Mouse (Mus musculus) hindbrain, embryonic 16.5 days (tissue): ENCODE data around the gene Zdhhc17. TPM values are rescaled to one million over a fixed set of nuclear protein-coding genes. Genes with fewer than 3 reads are reported as not detected.

Experiments
- ATAC-seq: fragments of 200-750 bp; cut with Nextera tagmentation; 2 replicates; pipeline ENCODE4 v1.8.0; 2017; ENCODE audit warnings: moderate TSS enrichment, moderate library complexity
- H3K27ac ChIP-seq: fragments of 300-500 bp; sonication (generic); 2 replicates; pipeline ENCODE4 v1.5.1; 2014; ENCODE audit warnings: low read depth, mild to moderate bottlenecking, control low read depth, low read length, moderate library complexity
- H3K27me3 ChIP-seq: fragments of 300-500 bp; sonication (generic); replicated peaks from 2 replicates; pipeline ENCODE4 v1.6.1; 2014; ENCODE audit warnings: low read length; ENCODE audit not compliant: control insufficient read depth, insufficient read depth
- H3K36me3 ChIP-seq: fragments of 300-500 bp; sonication (generic); 2 replicates; pipeline ENCODE4 v1.6.1; 2014; ENCODE audit warnings: mild to moderate bottlenecking, low read length, moderate library complexity, mixed read lengths; ENCODE audit not compliant: control insufficient read depth, insufficient read depth
- H3K4me1 ChIP-seq: fragments of 300-500 bp; sonication (generic); 2 replicates; pipeline ENCODE4 v1.6.1; 2014; ENCODE audit warnings: low read depth, low read length; ENCODE audit not compliant: control insufficient read depth, insufficient read depth
- H3K4me2 ChIP-seq: fragments of 300-500 bp; sonication (generic); 2 replicates; pipeline ENCODE4 v1.6.1; 2014; ENCODE audit warnings: mild to moderate bottlenecking, low read length, control low read depth, moderate library complexity
- H3K4me3 ChIP-seq: fragments of 300-500 bp; sonication (generic); 2 replicates; pipeline ENCODE4 v1.5.1; 2014; ENCODE audit warnings: mild to moderate bottlenecking, low read length, control low read depth, moderate library complexity
- H3K9ac ChIP-seq: fragments of 300-500 bp; sonication (generic); 2 replicates; pipeline ENCODE4 v1.6.1; 2014; ENCODE audit warnings: low read depth, mild to moderate bottlenecking, control low read depth, low read length, moderate library complexity
- H3K9me3 ChIP-seq: fragments of 300-500 bp; sonication (generic); 2 replicates; pipeline ENCODE4 v1.6.1; 2014; ENCODE audit warnings: mild to moderate bottlenecking, low read length, moderate library complexity; ENCODE audit not compliant: control insufficient read depth
- WGBS: fragments of 180-500 bp; shearing (Covaris S2); extraction: QIAGEN DNeasy Blood & Tissue Kit; methylation state at CpG from one replicate; pipeline ENCODE4 v1.1.7; 2014; 5-methylcytosine and 5-hydroxymethylcytosine counted together
- polyA plus RNA-seq: library from polyadenylated mRNA; unstranded; fragments of >200 nt; fragmentation: Nextera tagmentation; extraction: Ambion mirVana; gene quantifications from 2 replicates; pipeline ENCODE4 v1.2.1, GENCODE M21; 2015

Gene Zdhhc17
- polyA plus RNA-seq, 1 experiment from 2014 or later, result 51.2 TPM

DNA sequence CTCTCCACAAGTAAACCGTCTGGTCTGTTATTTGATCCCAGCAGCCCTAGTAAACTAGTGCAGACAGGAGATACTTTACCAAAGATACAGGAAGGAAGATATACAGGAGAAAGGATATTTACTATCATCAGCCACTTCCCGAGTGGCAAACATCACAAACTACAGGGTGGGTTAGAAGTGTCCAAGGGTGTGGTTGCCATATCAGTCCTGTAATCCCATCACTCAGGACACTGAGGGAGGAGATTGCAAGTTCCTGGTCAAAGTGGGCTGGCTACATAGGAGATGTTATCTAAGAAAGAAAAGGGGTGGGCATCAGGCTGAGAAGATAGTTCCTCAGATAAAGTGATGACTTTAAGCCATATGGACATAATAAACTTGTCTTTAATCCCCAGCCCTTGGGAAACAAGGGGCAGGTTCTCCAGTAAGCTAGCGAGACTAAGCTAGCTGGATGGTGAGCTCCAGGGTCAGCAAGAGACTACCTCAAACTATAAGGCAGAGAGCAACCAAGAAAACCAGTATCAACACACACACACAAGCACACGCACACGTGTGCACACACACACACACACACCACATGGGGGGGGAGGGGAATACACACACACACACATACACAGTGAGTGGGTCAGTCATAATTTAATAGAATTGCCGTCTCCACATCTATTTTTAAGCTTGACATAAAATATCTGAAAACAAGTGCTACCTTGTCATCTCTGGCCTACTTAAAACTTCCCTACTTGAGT is 18.5 kb downstream of the Zdhhc17 start:
- Histone ChIP-seq H3K36me3 (no peaks in the 10 kb centered on the region), H3K9ac (no peak overlapping the region), H3K4me2 (no peak overlapping the region), H3K4me3 (no peak overlapping the region), H3K9me3 (no peaks in the 10 kb centered on the region), H3K27me3 (no peaks in the 10 kb centered on the region), H3K27ac (no peak overlapping the region), H3K4me1 (peaks cover 14% of the 10 kb centered on the region)
- 84% methylated on average over 6 of the region's 6 CpGs for WGBS
- ATAC-seq, result peak; percentile 35; the same call in 1 of the 2 replicates

DNA sequence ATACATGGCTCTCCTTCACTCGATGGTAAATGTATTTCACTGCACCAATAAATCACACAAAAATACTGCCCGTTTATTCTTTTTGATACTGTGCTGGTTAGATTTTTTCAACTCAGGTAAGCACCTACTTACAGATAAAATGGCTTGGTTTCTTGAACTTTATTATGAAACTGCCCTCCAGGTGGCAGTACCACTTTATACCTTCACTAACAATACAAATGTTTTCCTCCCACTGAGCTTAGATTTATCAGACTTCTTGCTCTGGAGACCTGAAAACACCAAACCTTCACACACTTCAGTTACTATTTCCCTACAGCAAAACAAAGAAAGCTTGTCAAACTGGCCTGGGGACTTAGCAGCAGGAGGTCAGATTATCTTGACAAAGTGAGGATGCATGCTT is 20.2 kb downstream of the Zdhhc17 start:
- no peaks in the 10 kb centered on the region for H3K27me3 ChIP-seq
- H3K4me1 ChIP-seq, result peaks cover 14% of the 10 kb centered on the region
- no peak overlapping the region for H3K4me3 ChIP-seq
- no peak overlapping the region for H3K27ac ChIP-seq
- WGBS, result 83% methylated on average over 2 of the region's 2 CpGs
- H3K9ac ChIP-seq, result no peak overlapping the region
- no peak overlapping the region for H3K4me2 ChIP-seq
- no peaks in the 10 kb centered on the region for H3K36me3 ChIP-seq
- H3K9me3 ChIP-seq, result no peaks in the 10 kb centered on the region
- no peak for ATAC-seq

DNA sequence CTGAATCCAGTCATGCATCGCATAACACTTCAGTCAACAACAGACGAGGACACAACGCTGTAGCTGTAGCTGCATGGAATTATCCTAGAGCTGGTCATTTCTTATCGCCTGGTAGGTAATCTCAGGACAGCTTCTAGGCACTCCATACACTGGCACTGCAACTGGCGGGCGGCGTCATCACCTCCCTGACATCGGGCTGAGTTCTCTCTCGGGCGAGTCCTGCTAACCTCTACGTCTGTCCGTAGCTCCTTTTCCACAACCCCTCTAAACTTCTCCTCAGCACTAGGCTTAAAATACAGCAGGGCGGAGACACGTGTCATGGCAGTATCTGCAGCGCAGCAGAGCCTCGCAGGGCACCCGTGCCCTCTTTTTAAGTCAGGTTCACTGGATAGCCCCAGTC is 23.3 kb downstream of the Zdhhc17 start:
- ATAC-seq, result no peak
- no peak overlapping the region for H3K9ac ChIP-seq
- no peak overlapping the region for H3K27ac ChIP-seq
- H3K9me3 ChIP-seq, result no peaks in the 10 kb centered on the region
- H3K27me3 ChIP-seq, result no peaks in the 10 kb centered on the region
- H3K4me1 ChIP-seq, result no peaks in the 10 kb centered on the region; the same call in 1 of the 2 replicates
- 96% methylated on average over 17 of the region's 17 CpGs for WGBS
- H3K36me3 ChIP-seq, result no peaks in the 10 kb centered on the region
- H3K4me2 ChIP-seq, result no peak overlapping the region
- H3K4me3 ChIP-seq, result no peak overlapping the region

DNA sequence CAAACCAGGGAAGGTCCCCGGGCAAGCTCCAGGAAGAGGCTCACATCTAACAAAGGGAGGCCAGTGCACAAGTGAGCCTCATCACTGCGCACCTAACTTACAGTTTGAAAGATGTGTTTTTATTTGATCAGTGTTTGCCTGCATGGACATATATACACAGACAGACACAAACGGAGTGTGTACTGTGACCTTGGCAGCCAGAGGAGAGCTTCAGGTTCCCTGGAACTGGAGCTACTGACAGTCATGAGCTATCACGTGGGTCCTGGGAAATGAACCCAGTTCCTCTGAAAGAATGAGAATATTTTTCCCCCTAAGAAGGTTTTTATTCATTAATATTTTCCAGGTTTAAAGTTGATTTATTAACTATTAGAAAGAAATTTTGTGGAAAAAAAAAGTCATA is 27.2 kb downstream of the Zdhhc17 start:
- no peak overlapping the region for H3K27ac ChIP-seq
- no peak for ATAC-seq
- H3K9ac ChIP-seq, result no peak overlapping the region
- 0 out of 2 replicates have a peak, but pooled peaks cover 4% of the 10 kb centered on the region for H3K36me3 ChIP-seq
- no peak overlapping the region for H3K4me3 ChIP-seq
- H3K9me3 ChIP-seq, result no peaks in the 10 kb centered on the region
- no peaks in the 10 kb centered on the region for H3K4me1 ChIP-seq
- no peak overlapping the region for H3K4me2 ChIP-seq
- no peaks in the 10 kb centered on the region for H3K27me3 ChIP-seq
- 87% methylated on average over 4 of the region's 4 CpGs for WGBS

DNA sequence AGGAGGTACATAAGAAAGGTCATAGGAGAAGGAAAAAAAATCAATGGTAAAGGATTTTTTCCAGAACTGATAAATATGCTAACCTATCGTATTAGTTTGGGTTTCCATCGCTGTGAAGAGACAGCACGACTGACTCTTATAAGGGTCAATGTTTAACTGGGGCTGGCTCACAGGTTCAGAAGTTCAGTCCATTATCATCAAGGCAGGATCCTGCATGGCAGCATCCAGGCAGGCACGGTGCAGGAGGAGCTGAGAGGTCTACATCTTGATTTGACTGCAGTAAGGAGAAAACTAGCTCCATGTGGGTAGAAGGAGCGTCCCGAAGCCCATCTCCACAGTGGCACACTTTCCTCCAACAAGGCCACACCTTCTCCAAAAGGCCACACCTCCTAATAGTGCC is 29.5 kb downstream of the Zdhhc17 start:
- Histone ChIP-seq H3K27me3 (no peaks in the 10 kb centered on the region), H3K4me2 (no peak overlapping the region), H3K27ac (no peak overlapping the region), H3K4me3 (no peak overlapping the region), H3K9ac (no peak overlapping the region), H3K9me3 (no peaks in the 10 kb centered on the region), H3K4me1 (no peaks in the 10 kb centered on the region), H3K36me3 (0 out of 2 replicates have a peak, but pooled peaks cover 4% of the 10 kb centered on the region)
- no peak for ATAC-seq
- 92% methylated on average over 6 of the region's 6 CpGs for WGBS

DNA sequence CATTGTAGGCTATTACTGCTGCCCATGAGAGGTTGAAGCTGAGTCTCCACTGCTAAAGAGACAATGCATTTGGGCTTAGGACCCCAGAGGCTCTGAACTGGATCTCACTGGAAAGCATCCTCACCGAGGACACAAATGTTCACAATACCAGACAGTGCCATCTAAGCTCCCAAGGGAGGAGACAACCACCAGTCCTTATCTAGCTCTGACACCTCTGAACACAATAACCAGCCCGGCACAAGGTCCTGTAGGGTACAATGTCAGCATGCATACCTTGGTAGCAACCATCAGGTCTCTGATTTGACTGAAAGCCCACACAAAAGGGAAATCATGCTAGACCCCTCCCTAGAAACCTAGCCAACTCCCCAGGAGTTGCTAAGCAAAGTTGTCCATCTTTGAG is 30.5 kb downstream of the Zdhhc17 start:
- Histone ChIP-seq H3K27me3 (no peaks in the 10 kb centered on the region), H3K4me2 (no peak overlapping the region), H3K9me3 (no peaks in the 10 kb centered on the region), H3K9ac (no peak overlapping the region), H3K4me3 (no peak overlapping the region), H3K36me3 (0 out of 2 replicates have a peak, but pooled peaks cover 4% of the 10 kb centered on the region), H3K27ac (no peak overlapping the region), H3K4me1 (no peaks in the 10 kb centered on the region)
- WGBS, result 87% methylated on average over 2 of the region's 2 CpGs
- ATAC-seq, result no peak

DNA sequence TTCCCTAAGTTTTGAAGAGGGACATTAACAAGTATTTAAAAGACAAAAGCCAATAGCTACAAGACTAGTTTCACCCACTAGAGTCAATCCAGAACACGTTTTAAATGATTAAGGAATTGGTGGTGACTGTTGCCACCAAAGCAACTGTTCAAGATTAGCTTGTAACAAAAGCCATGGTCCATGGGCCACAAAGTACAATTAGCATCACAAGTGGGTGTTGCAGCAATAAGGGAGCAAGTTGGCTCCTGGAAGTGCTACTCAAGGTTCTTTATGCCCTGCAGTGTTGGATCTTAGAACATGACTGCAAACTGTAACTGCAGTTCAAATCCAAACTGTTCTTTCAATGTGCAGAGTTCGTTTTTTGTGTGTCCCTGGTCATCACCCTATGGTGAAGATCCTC is 32.6 kb downstream of the Zdhhc17 start:
- Histone ChIP-seq H3K4me2 (no peak overlapping the region), H3K27ac (no peak overlapping the region), H3K4me1 (no peaks in the 10 kb centered on the region), H3K9me3 (no peaks in the 10 kb centered on the region), H3K36me3 (0 out of 2 replicates have a peak, but pooled peaks cover 4% of the 10 kb centered on the region), H3K4me3 (no peak overlapping the region), H3K9ac (no peak overlapping the region), H3K27me3 (no peaks in the 10 kb centered on the region)
- no peak for ATAC-seq
- 59% methylated on average over 2 of the region's 2 CpGs for WGBS

DNA sequence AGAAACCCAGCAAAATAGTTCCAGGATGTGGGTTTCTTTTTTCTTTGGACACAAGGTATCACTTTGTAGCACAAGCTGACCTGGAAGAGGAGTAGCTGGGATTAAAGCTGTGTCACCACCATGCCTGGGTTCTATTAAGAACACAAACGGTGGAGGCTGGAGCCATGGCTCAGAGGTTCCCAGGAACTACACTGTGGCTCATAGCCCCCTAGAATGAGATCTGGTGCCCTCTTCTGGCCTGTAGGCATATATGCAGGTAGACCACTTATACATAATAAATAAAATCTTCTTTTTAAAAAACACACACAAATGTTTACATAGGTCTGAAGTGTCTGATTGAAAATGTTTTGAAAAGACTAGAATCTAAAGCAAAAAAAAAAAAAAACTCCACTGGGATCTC is 33.9 kb downstream of the Zdhhc17 start:
- no peaks in the 10 kb centered on the region for H3K4me1 ChIP-seq
- 0% methylated on average over 1 of the region's 1 CpGs for WGBS
- H3K27me3 ChIP-seq, result no peaks in the 10 kb centered on the region
- no peak overlapping the region for H3K4me3 ChIP-seq
- ATAC-seq, result peak; percentile 72; the same call in 1 of the 2 replicates
- H3K4me2 ChIP-seq, result no peak overlapping the region
- peaks cover 6% of the 10 kb centered on the region; the same call in 1 of the 2 replicates for H3K36me3 ChIP-seq
- no peak overlapping the region for H3K27ac ChIP-seq
- H3K9ac ChIP-seq, result no peak overlapping the region
- H3K9me3 ChIP-seq, result no peaks in the 10 kb centered on the region

DNA sequence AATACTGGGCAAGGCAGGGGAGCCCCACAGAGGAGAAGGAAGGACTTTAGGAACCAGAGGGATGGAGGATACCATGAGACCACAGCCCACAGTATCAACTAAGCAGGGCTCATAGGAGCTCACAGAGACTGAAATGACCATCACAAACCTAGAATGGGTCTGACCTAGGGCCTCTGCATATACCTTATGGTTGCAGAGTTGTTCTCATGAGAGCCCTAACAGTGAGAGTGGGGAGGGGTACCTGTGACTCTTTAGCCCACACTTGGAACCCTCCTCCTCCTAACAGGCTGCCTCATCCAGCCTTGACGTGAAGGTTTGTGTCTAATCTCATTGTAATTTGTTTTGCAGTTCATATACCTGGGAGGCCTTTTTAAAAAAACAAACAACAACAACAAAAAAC is 35.1 kb downstream of the Zdhhc17 start:
- Histone ChIP-seq H3K9me3 (no peaks in the 10 kb centered on the region), H3K27ac (no peak overlapping the region), H3K36me3 (peaks cover 10% of the 10 kb centered on the region), H3K9ac (no peak overlapping the region), H3K4me2 (no peak overlapping the region), H3K4me1 (no peaks in the 10 kb centered on the region), H3K4me3 (no peak overlapping the region), H3K27me3 (no peaks in the 10 kb centered on the region)
- WGBS, result 84% methylated on average over 1 of the region's 1 CpGs
- peak; percentile 62 for ATAC-seq
